Mouse (Mus musculus) intestine, embryonic 14.5 days (tissue): Measurements from ENCODE around the gene Cep126. TPM values are rescaled to one million over a fixed set of nuclear protein-coding genes. Genes with fewer than 3 reads are reported as not detected.
A peak's percentile ranks its signal among the peaks of the same experiment; 100 is the strongest.

Experiments used
- ATAC-seq: fragments of 200-750 bp; cut with Nextera tagmentation; replicated peaks from 2 replicates; pipeline ENCODE4 v1.8.0; 2017; ENCODE audit warnings: low read depth, moderate number of reproducible peaks, moderate TSS enrichment, moderate library complexity; ENCODE audit not compliant: low FRiP score, low TSS enrichment
- DNase-seq: peaks from one replicate; pipeline ENCODE4 v3.0.0-alpha.2; 2018; ENCODE audit warnings: low spot score
- H3K27ac ChIP-seq: fragments of 300-500 bp; sonication (generic); 2 replicates; pipeline ENCODE4 v1.5.1; 2014; ENCODE audit warnings: low read depth, mild to moderate bottlenecking, control low read depth
- H3K27me3 ChIP-seq: fragments of 300-500 bp; sonication (generic); replicated peaks from 2 replicates; pipeline ENCODE4 v1.6.1; 2014; ENCODE audit warnings: low read length, control low read depth; ENCODE audit not compliant: control insufficient read depth, insufficient read depth
- H3K36me3 ChIP-seq: fragments of 300-500 bp; sonication (generic); 2 replicates; pipeline ENCODE4 v1.6.1; 2014; ENCODE audit warnings: low read length, control low read depth; ENCODE audit not compliant: control insufficient read depth, insufficient read depth
- H3K4me1 ChIP-seq: fragments of 300-500 bp; sonication (generic); replicated peaks from 2 replicates; pipeline ENCODE4 v1.6.1; 2014; ENCODE audit warnings: low read length, control low read depth, mixed read lengths; ENCODE audit not compliant: control insufficient read depth, insufficient read depth
- H3K4me2 ChIP-seq: fragments of 300-500 bp; sonication (generic); 2 replicates; pipeline ENCODE4 v1.6.1; 2014; ENCODE audit warnings: low read length
- H3K4me3 ChIP-seq: fragments of 300-500 bp; sonication (generic); 2 replicates; pipeline ENCODE4 v1.5.1; 2014; ENCODE audit warnings: low read depth, low read length, control low read depth, mixed read lengths
- H3K9ac ChIP-seq: fragments of 300-500 bp; sonication (generic); 2 replicates; pipeline ENCODE4 v1.6.1; 2014; ENCODE audit warnings: mild to moderate bottlenecking, low read length
- H3K9me3 ChIP-seq: fragments of 300-500 bp; sonication (generic); 2 replicates; pipeline ENCODE4 v1.6.1; 2016; ENCODE audit warnings: low read length, control low read depth; ENCODE audit not compliant: control insufficient read depth
- WGBS: fragments of 180-500 bp; shearing (Covaris S2); extraction: QIAGEN DNeasy Blood & Tissue Kit; methylation state at CpG from one replicate; pipeline ENCODE4 v1.1.7; 2014; 5-methylcytosine and 5-hydroxymethylcytosine counted together
- polyA plus RNA-seq: library from polyadenylated mRNA; unstranded; fragments of >200 nt; fragmentation: Nextera tagmentation; extraction: Ambion mirVana; gene quantifications from 2 replicates; pipeline ENCODE4 v1.2.1, GENCODE M21; 2014

Cep126 gene
- polyA plus RNA-seq = 1.7 and 2.9 TPM in 2 replicates

DNA sequence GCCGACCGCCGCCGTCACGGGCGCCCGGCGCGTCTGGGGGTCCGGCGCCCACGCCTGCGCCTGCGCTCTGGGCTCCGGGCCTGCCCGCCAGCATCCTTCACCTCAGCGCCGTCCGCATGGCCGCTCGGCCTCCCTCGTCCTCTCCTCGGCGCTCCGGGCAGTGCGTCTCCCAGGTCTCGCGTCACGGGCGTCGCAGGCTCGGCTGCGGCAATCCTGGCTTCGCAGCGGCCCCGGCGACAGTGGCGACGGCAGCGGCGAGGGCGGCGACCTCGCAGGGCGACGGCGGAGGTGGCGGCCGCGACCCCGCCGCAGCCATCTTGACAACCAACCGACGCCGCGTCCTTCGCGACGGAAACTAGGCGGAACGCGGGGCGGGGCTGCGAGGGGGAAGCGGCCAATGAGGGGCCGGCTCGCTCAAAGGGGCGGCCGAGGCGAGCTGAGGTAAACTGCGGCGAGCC lies at the start of gene Cep126:
Gene Cep126, minus strand, starts transcription at position 178 of the 458 bp plus-strand sequence.
- under 1% methylated on average over 72 of the region's 72 CpGs for WGBS
- DNase-seq (peak; percentile 95), ATAC-seq (peak; percentile 97)
- Histone ChIP-seq H3K27ac (no peak within 1 kb of the TSS), H3K4me2 (peak within 1 kb of the TSS; percentile 65), H3K9me3 (no peaks in the 10 kb centered on the region), H3K4me1 (peaks cover 5% of the 10 kb centered on the region; the same call in 1 of the 2 replicates), H3K4me3 (peak within 1 kb of the TSS; percentile 86), H3K36me3 (no peaks in the 10 kb centered on the region), H3K27me3 (no peaks in the 10 kb centered on the region; the same call in 1 of the 2 replicates), H3K9ac (peak within 1 kb of the TSS; percentile 44)

DNA sequence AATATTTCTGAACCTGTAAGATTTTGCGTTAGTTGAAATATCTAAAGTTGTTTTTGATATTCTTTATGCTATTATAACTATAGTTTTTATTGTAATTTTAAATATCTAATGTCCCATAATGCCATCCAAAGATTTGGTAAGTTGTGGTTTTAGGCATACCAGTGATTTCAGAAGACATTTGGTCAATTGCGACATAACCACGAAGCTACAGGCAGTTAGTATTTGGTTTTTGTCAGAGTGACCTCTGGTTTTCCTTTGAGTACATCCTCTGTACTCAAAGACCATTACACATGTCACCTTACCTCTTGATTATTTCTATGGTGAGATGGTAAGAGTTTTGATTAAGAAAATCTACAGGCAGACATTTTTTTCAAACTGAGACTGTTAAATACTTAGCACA lies 45.5 kb upstream of the Cep126 start:
- Histone ChIP-seq H3K9ac (no peak overlapping the region), H3K27me3 (no peaks in the 10 kb centered on the region), H3K9me3 (no peaks in the 10 kb centered on the region), H3K4me2 (no peak overlapping the region), H3K36me3 (no peaks in the 10 kb centered on the region), H3K4me1 (no peaks in the 10 kb centered on the region), H3K4me3 (no peak overlapping the region), H3K27ac (no peak overlapping the region)
- ATAC-seq = no peak
- 82% methylated on average over 3 of the region's 3 CpGs for WGBS
- DNase-seq = no peak

DNA sequence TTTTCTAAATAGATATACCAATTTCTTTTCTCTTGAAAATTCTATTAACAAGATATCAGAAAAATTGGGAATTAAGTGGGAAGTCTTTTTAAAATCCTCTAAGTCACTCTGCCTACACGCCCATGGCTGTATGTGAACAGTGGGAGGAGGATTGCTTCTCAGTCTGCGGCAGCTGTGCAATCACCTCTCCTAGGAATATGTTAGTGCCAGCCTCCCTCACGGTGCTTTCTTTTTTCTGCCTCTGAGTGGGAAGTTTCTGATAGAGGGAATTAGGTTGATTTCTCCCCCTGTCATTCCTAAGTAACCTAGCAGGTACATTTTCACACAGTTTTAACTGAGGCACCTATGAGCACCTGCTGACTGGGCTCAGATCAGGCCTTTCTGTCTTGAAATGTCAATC lies 43.0 kb upstream of the Cep126 start:
- DNase-seq = no peak
- WGBS = 77% methylated on average over 3 of the region's 3 CpGs

DNA sequence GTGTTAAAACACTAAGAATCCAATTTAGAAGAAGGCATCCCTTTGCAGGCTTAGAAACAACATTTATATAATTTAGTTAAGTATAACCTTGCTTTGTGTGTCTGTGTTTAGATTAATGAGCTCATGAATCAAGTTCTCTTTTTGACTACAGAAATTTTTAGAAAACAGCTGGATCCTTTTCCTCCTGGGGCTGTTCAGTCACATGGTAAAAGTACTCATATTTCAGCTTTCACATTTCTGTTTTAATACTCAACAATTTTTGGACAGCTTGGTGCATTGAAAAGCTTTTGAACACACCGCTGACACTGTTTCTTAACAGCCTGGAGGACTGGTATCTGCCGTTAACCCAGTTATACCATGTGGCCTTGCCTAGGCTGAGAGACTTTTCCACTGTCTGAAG lies 22.9 kb upstream of the Cep126 start:
- Histone ChIP-seq H3K4me1 (peaks cover 3% of the 10 kb centered on the region; the same call in 1 of the 2 replicates), H3K27ac (no peak overlapping the region; the same call in 1 of the 2 replicates), H3K4me3 (no peak overlapping the region), H3K27me3 (no peaks in the 10 kb centered on the region), H3K4me2 (no peak overlapping the region), H3K36me3 (no peaks in the 10 kb centered on the region), H3K9me3 (no peaks in the 10 kb centered on the region), H3K9ac (no peak overlapping the region)
- DNase-seq (no peak), ATAC-seq (no peak)
- WGBS = 57% methylated on average over 2 of the region's 2 CpGs

More for the DNA sequence above, 43.0 kb upstream of the Cep126 start:
- Histone ChIP-seq H3K27ac (no peak overlapping the region), H3K9ac (no peak overlapping the region), H3K36me3 (no peaks in the 10 kb centered on the region), H3K27me3 (no peaks in the 10 kb centered on the region), H3K4me1 (no peaks in the 10 kb centered on the region), H3K4me3 (no peak overlapping the region), H3K4me2 (no peak overlapping the region), H3K9me3 (no peaks in the 10 kb centered on the region)
- no peak for ATAC-seq

DNA sequence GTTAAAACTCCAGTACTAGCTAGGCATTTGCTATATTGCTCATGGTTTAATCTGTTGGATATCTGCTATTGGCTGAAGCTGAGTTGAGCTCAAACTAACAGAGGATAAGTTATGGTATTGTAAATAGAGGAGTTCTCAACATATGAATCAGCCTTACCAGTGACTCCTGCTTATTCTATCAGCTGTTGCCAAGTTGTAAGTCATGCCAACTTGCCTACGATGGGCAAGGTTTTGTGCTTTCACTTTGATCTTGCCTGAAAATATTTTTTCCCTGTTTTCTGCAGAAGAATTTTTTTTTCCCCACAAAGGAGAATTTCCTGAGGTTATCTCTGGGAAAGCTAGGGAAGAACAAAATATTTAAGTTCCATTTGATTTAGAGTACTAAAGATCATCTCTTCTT lies 5.4 kb upstream of the Cep126 start:
- DNase-seq (no peak), ATAC-seq (no peak)
- no peak overlapping the region for H3K9ac ChIP-seq
- H3K4me2 ChIP-seq = no peak overlapping the region
- no peaks in the 10 kb centered on the region; the same call in 1 of the 2 replicates for H3K27me3 ChIP-seq
- H3K9me3 ChIP-seq = no peaks in the 10 kb centered on the region
- no peak overlapping the region for H3K4me3 ChIP-seq
- no peak overlapping the region for H3K27ac ChIP-seq
- H3K4me1 ChIP-seq = peaks cover 3% of the 10 kb centered on the region; the same call in 1 of the 2 replicates
- no peaks in the 10 kb centered on the region for H3K36me3 ChIP-seq
- 70% methylated on average over 1 of the region's 1 CpGs for WGBS

DNA sequence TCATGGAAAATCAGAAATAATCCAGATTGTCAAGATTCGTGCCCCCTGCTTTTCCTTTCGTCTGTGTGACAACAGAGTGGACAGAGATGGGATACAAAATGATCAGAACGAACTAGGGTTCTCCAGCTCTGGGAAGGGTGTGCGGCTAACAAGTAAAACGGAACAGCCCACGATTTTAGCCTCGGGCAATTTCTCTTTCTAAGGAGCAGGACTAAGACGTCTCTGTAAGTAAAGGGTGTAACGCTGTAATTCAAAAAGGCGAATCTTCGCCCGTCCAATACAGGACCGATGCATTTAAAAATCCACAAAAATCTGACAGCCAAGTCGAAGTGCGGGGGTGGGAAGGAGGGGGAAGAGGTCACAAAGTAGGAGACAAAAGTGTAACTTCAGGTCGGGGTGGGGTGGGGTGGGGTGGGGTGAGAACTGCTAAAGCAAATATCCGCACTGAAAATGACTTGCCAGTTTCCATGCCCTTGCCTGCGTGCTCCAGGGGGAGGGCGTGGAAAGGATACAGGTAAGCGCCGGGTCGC lies 443 bp downstream of the Cep126 start:
- Histone ChIP-seq H3K9me3 (no peaks in the 10 kb centered on the region), H3K36me3 (no peaks in the 10 kb centered on the region), H3K27ac (no peak overlapping the region), H3K4me3 (peak overlapping the region; percentile 86), H3K4me1 (peaks cover 5% of the 10 kb centered on the region; the same call in 1 of the 2 replicates), H3K27me3 (no peaks in the 10 kb centered on the region; the same call in 1 of the 2 replicates), H3K9ac (peak overlapping the region; percentile 44), H3K4me2 (peak overlapping the region; percentile 65)
- ATAC-seq (0 out of 2 replicates have a peak, but pooled peaks have one; percentile 28), DNase-seq (no peak)
- 4% methylated on average over 22 of the region's 22 CpGs for WGBS

DNA sequence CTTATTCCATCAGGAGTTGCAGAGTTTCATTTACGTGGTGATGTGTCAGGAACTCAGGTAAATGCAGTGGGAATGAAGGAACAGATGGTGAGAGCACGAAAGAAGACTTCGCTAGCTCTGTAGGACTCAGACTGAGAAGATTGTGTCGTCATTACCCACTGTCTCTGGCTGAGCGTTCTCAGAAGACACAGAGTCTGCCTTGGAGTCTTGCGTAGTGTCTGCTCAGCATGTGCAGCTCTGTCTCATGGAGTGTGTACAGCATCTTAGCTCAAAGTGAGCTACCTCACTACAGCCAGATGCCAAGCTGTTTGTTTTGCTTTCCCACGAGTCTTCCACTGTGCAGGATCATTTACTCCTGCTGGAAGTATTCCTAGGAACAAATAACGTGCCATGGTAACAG lies 10.6 kb downstream of the Cep126 start:
- H3K4me3 ChIP-seq = no peak overlapping the region
- ATAC-seq (no peak), DNase-seq (no peak)
- no peak overlapping the region for H3K9ac ChIP-seq
- H3K27me3 ChIP-seq = no peaks in the 10 kb centered on the region
- H3K9me3 ChIP-seq = no peaks in the 10 kb centered on the region
- no peak overlapping the region for H3K27ac ChIP-seq
- no peaks in the 10 kb centered on the region for H3K4me1 ChIP-seq
- H3K36me3 ChIP-seq = no peaks in the 10 kb centered on the region
- no peak overlapping the region for H3K4me2 ChIP-seq
- WGBS = 84% methylated on average over 8 of the region's 8 CpGs

DNA sequence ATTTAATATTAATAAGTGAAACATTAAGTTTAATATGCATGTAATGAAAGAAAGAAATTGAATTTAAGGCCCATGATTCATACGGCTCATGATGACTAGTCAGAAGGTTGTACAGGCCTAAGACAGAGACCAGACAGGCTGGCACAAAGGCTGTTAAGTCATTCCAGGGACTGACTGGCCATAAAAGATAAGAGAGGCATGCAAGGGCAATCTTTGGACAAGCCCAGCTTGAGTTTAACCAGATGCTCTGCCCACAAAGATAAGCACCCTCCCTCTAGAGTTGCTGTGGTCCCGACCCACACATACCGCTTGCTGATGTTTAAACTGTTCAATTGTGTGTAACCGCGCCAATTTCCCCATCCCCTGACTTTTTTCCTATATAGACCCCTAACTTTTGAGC lies 19.6 kb downstream of the Cep126 start:
- no peaks in the 10 kb centered on the region for H3K9me3 ChIP-seq
- no peak overlapping the region for H3K27ac ChIP-seq
- H3K4me1 ChIP-seq = no peaks in the 10 kb centered on the region
- DNase-seq (no peak), ATAC-seq (no peak)
- WGBS = 85% methylated on average over 5 of the region's 5 CpGs
- H3K9ac ChIP-seq = no peak overlapping the region
- no peaks in the 10 kb centered on the region for H3K27me3 ChIP-seq
- H3K4me2 ChIP-seq = no peak overlapping the region
- 0 out of 2 replicates have a peak, but pooled peaks cover 5% of the 10 kb centered on the region for H3K36me3 ChIP-seq
- no peak overlapping the region for H3K4me3 ChIP-seq

DNA sequence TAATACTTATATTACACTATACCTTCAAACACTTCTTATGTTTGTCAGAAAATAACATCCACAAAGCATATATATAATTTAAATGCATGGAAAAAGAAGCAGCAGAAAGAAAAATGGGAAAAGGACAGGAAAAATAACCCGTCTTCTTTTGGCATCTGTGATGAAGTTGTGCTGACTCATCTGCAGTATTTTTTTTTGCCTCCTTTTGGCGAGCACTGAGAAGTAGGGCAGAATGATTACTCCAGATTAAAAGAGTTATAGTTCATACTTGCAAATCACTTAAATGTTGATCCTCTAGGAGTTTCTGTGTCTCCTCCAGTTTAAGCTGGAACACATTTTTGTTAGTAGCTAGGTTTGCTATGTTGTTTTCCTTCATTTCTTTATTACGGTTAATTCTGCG lies 31.0 kb downstream of the Cep126 start:
- 81% methylated on average over 4 of the region's 4 CpGs for WGBS
- no peaks in the 10 kb centered on the region for H3K36me3 ChIP-seq
- H3K27me3 ChIP-seq = no peaks in the 10 kb centered on the region
- H3K9ac ChIP-seq = no peak overlapping the region
- H3K4me2 ChIP-seq = no peak overlapping the region
- no peaks in the 10 kb centered on the region for H3K9me3 ChIP-seq
- no peaks in the 10 kb centered on the region for H3K4me1 ChIP-seq
- H3K27ac ChIP-seq = no peak overlapping the region
- H3K4me3 ChIP-seq = no peak overlapping the region
- ATAC-seq (no peak), DNase-seq (no peak)
